Mouse (Mus musculus) megakaryocyte, embryonic 14.5 days (primary cell): ENCODE measurements around the gene Cyb5r1.

Source experiments
- FLI1 ChIP-seq: IDR thresholded peaks from 2 replicates; pipeline ENCODE4 v1.6.1; 2012; ENCODE audit warnings: low read length, inconsistent platforms, mixed read lengths
- GATA1 ChIP-seq: IDR thresholded peaks from 3 replicates; pipeline ENCODE4 v1.6.1; 2012; ENCODE audit warnings: mixed read lengths, low read length, inconsistent platforms, borderline replicate concordance

GRCm38 (mm10) chr1:134361195-134361856, 44.0 kb upstream of the Cyb5r1 start:
- TF ChIP-seq FLI1: no peak
- no peak for TF ChIP-seq GATA1
